Mouse (Mus musculus): ENCODE measurements around the gene Ncoa3.

GRCm38 (mm10) chr2:165974383-165974782 lies 18.1 kb upstream of the Ncoa3 start:
- TF ChIP-seq USF1 (IDR thresholded peaks at IDR 0.05; ENCODE audit: low read depth) (no peak), CTCF (IDR thresholded peaks at IDR 0.05; ENCODE audit: control insufficient read depth, insufficient read depth, insufficient read length) (no peak), MYOG (IDR thresholded peaks at IDR 0.05; ENCODE audit: control insufficient read depth, extremely low read depth, insufficient read length) (no peak), CEBPB (IDR thresholded peaks at IDR 0.05; ENCODE audit: low read depth) (no peak)

All from C2C12 (cell line).